Mouse (Mus musculus): ENCODE measurements around the gene Olfr193.
"Not testable (repeated sequence)": the region's sequence is repeated elsewhere in the genome, so short reads cannot be mapped to it uniquely, and the experiment has no call there.

The Olfr193 gene

GRCm38 (mm10) chr16:59111781-59112180 lies at the start of gene Olfr193:
Olfr193 (minus strand) TSS chr16:59111881.
- DNase-seq: no peak

GRCm38 (mm10) chr16:59151996-59152395 lies 40.3 kb upstream of the Olfr193 start:
- DNase-seq: no peak

GRCm38 (mm10) chr16:59146746-59147145 lies 35.1 kb upstream of the Olfr193 start, which contains the start of gene Olfr195:
Olfr195 (plus strand) TSS chr16:59147046.
- no peak for DNase-seq

GRCm38 (mm10) chr16:59141105-59141504 lies 29.4 kb upstream of the Olfr193 start:
- no peak for DNase-seq

- no peak for DNase-seq
Observed at GRCm38 (mm10) chr16:59130740-59131139, 19.1 kb upstream of the Olfr193 start.

- DNase-seq: no peak
Observed at GRCm38 (mm10) chr16:59120969-59121368, 9.3 kb upstream of the Olfr193 start, which contains the start of gene Olfr194. Olfr194 (minus strand) TSS chr16:59121069.

- DNase-seq: not testable (repeated sequence)
Observed at GRCm38 (mm10) chr16:59108522-59108921, 3.2 kb downstream of the Olfr193 start.

- DNase-seq: no peak
Observed at GRCm38 (mm10) chr16:59105312-59105711, 6.4 kb downstream of the Olfr193 start.

GRCm38 (mm10) chr16:59089722-59090121 lies 22.0 kb downstream of the Olfr193 start, which contains the start of gene Olfr191:
Olfr191 (minus strand) TSS chr16:59089822.
- DNase-seq: not testable (repeated sequence)

GRCm38 (mm10) chr16:59081113-59081512 lies 30.6 kb downstream of the Olfr193 start:
- DNase-seq: not testable (repeated sequence)

- DNase-seq: no peak
Observed at GRCm38 (mm10) chr16:59077905-59078304, 33.8 kb downstream of the Olfr193 start, which contains the start of gene Olfr190. Olfr190 (minus strand) TSS chr16:59078005.

GRCm38 (mm10) chr16:59073520-59073919 lies 38.2 kb downstream of the Olfr193 start:
- no peak for DNase-seq

GRCm38 (mm10) chr16:59071755-59072154 lies 39.9 kb downstream of the Olfr193 start:
- DNase-seq: no peak

- DNase-seq: not testable (repeated sequence)
Observed at GRCm38 (mm10) chr16:59062411-59062810, 49.3 kb downstream of the Olfr193 start.

Data from liver (tissue).